Mouse (Mus musculus) urinary bladder, adult 18-20 months (tissue): ENCODE data around the gene Lta.

Experiments used
- DNase-seq, 2 experiments: peaks; one replicate each; pipeline ENCODE4 v3.0.0; 2022; ENCODE audit warnings: low spot score in 2 of 2, mixed read lengths in 2 of 2

Lta gene

DNA sequence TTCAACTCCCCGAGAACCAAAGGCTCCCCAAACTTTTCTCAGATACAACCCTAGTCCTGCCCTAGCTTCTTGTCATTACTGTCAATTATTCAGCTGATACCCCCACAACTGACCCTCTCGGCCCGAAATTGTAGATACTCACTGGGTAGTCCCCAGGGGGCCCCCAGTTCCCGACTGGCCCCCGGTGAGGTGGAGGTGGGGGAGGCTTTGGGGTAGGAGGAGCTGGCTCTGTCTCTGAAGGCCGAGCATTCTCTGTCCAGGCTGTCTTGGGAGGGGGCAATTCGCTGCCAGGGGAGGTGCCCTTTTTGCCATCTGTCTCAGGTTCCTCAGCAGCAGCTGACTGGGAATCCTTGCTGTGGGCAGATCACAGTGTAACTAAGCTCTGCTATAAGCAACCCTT, 45.5 kb downstream of the Lta start:
- DNase-seq: no peak

DNA sequence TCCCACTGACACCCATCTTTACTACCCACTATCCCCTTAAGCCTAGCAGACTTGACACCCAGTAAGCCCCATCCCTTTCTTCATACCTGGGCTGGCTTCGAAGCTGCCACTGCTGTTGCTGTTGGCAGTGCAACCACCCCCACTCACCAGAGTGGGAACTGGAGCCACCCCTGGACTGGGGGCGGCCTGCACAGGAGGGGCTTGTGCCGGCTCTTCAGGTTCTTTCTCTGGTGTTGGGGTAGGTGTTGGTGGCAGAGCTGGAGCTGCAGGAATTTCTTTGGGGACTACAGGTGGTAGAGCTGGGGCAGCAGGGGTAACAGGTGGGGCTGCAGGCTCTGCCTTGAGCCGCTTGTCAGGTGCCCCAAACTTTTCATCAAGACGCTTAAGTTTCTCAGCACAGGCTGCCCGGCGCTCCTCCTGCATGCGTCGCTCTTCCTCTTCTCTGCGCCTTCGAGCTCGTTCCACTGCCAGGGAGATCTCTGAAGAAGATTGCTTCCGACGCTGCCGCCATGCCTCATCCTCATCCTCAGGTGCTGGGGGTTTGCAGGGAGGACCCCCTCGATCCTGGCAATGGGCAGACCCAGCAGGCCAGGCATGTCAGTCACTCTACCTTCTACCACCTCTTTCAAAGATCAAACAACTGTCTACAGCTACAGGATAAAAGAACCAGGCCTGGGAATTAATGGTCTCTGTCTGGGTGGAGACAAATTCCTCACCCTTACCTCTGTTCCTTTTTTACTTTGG, 46.1 kb downstream of the Lta start:
- no peak for DNase-seq

DNA sequence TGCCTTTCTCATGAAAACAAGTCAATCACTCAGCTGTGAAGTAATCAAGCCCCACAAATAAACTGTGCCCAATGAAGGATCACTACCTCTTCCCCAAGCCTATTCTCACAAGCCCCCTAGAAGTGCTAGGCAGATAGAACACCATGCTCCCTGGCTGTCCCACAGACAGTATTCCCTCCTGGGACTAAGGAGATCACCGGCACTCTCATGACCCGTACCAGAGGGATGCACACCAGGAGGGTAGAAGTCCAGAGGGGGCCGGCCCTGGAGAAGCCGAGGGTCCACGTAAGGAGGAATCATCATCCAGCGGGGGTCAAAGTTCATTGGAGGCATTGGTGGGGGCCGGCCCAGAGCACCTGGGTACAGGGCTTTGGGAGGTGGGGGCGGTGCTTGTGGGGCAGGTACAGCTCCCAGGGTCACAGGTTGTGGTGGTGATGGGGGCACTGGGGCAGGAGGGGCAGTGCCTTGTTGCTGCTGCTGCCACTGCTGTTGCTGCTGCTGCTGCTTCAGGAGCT, 47.4 kb downstream of the Lta start:
- no peak for DNase-seq

DNA sequence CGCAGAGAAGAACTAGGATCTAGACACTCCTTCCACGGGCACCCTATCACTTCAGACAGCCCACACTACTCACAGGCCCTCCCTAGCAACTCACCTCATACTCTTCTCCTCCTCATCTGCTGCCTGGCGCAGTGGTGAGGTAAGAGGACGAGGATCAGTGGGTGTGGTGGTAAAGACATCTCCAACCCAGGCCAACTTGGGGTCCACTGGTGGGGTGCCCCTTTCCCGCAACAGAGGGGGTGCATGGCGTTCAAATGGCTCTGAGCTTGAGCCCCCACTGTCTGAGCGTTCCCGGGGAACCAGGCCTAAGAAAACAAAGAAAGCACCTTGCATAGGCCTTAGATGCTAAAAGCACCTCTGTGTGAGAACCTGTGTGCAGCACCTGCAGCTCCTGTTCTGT, 47.9 kb downstream of the Lta start:
- DNase-seq: no peak

DNA sequence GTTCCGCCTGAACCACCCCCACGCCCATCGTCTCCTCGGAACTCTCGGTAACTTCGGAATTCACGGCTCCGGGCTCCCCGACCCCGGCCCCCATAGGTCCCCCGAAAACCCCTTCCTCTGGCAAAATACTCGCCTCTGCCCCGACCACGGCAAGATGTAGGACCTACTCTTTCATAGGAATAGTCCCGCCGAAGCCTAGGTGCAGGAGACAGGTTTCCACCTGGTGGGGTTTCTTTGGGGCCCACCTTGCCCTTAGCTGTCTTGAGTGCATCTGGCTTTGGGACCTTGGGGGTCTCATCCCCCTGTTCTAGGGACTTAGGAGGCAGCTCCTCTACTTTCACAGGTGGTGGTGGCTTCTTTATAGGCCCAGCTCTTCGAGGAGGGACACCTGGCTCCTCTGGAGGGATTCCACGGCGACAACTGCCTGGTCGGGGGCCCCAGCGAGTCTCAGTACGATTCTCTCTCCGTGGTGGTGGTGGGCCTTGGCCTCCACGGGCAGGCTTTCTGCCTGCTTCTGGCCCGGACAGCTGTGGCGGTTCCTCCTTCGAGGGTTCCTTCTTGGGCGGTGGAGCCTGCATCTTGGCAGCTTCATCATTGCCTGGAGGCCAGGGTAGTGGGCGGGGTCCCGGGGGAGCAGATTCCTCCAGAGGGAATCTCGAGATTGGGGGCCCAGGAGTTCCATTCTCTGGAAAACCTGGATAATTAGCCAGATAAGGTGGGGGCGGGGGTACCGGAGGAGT, 48.5 kb downstream of the Lta start:
- DNase-seq: no peak

DNA sequence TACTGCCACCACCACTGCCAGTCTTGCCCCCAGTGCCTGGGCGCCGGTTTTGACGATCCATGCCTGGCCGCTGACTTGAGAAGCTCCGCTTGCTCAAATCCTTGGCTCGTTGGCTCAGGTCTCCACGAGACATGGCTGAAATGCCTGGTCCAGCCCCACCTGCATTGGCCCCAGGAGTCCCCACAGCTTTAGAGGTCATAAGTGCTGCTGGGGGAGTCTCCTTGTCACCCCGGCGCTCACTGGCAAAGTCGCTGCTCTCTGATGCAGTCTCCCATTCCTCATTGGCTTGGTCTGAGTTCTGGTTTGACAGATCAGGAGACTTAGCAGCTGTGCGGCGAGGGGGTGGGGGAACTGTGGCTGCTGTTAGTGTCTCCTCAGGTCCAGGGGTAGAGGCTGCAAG, 49.7 kb downstream of the Lta start:
- DNase-seq: no peak

DNA sequence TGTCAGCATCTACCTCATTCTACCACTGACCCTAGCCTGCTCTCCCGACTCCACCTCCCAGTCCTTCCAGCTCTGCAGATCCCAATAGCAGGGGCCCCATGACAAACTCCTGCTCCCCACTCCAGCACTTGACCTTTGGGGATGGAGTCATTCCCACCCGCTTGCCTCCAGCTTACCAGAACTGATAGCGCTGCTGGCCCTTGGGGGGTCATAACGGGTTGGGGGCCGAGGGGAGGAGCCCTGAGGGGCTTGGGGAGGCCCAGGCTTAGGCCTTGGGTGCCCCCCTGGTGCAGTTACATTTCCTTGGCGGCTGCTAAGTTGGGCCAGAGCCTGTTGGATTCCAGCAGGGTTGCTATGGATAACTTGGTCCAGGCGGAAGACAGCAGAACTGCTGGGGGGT, 50.5 kb downstream of the Lta start:
- no peak for DNase-seq

DNA sequence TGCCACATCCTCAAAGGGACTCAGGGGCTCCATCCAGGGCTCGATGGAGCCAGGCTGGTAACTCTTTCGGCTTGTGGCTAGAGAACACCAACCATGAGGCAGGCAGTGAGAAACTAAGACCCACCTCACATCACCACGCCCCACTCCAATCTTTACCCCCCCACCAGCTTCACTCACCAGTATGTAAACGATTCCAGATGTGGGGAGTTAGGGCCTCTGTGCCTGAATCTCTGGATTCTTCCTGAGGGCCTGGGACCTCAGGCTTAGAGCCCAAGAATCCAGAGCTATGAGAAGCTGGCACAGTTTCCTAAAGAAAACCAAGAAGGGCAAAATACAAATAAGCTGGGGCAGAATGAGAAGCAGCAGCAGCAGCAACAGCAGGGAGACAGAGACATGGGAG, 51.2 kb downstream of the Lta start:
- no peak for DNase-seq
